Mouse (Mus musculus): ENCODE data around the gene Megf6.

The Megf6 gene

GRCm38 (mm10) chr4:154217711-154218350 lies 47.3 kb downstream of the Megf6 start:
- peak; percentile 68 for DNase-seq

GRCm38 (mm10) chr4:154222773-154223172 lies 52.2 kb downstream of the Megf6 start:
- no peak for DNase-seq

DNA sequence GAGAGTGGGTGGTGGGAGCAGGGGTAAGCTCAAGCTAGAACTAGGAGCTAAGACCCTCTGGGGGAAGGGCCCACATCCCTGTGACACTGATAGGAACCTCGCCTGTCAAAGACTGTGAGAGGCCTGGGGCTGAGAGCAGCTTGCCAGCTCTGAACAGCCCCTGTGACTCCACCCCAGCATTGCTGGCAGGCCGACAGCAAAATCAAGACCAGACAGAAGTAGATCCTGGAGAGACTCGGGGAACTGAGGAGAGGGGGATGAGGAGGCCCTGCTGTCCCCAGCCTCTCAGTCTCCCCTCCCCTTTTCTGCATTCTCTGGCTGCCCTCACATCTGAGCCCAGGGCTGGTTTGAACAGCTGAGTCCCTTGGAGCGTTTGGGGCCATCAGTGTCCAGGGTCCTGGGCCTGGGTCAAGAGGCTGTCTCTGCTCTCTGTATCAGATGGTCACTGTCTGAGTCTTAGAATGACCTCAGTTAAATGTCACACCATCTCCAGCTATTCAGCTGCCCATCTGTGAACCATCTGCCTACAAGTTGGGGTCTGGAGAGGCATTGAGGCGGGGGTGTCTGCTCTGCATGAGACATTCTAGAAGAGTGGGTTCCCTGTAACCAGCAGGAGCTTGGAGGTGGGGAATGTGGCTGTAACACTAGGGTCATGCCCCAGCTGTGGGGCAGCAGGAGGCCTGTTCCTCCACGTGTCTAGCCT lies 53.9 kb downstream of the Megf6 start:
- DNase-seq, result no peak

DNA sequence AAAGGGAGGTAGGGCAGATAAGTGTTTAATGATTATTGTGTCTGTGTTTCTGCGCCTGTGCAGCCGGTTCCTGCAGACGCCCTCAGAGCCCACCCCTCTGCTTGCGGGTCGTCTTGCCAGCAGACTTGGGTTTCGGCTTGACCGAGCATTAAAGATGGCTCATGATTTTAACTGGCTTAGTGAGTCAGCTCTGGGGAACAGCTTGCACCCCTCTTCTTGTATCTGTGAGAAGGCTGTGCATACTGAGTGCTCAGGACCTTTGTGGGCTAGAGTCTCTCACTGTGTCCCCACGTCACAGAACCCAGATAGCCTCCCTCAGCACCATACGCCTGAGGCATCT lies 54.4 kb downstream of the Megf6 start:
- no peak for DNase-seq

- no peak for DNase-seq
Measured at GRCm38 (mm10) chr4:154226678-154227077, 56.1 kb downstream of the Megf6 start.

- no peak for DNase-seq
Measured at GRCm38 (mm10) chr4:154228336-154228735, 57.8 kb downstream of the Megf6 start.

DNA sequence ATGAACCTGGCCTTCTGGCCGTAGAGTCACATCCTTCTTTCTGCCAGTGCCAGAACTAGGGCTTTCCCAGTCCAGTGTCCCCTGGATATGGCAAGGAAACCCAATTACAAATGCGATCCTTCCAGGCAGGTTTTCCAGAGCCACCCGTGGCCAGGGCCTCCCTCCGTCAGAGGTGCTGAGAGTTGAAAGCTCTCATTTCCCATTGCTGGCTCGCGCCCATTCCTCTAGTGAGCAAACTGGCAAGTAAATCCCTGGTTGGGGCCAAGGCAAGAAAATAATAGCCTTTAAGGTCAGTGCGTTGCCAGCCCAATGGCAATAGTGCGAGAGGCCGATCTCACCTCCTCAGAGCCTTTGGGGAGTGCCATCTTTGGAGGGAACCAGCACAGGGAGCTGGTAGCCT lies 59.0 kb downstream of the Megf6 start:
- no peak for DNase-seq

- no peak for DNase-seq
Measured at GRCm38 (mm10) chr4:154231380-154231779, 60.9 kb downstream of the Megf6 start.

DNA sequence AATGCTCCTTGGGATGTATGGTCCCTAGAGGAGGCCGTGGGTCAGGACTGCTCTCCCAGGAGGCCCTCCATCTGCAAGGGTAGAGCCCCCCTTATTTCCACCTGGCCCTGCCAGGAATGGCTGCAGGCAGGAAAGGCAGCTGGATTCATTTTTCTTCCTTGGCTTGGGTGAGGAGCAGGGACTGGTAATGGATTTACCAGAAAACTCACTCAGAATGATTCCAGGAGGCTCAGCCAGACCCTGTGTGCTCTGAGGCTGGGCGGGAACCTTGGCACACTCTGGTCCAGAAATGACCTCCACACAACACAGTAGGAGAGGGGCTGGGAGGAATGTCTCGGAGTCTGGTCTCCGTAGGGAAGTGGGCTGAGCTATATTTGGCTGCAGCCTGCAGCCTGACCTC lies 61.8 kb downstream of the Megf6 start:
- DNase-seq, result no peak

DNA sequence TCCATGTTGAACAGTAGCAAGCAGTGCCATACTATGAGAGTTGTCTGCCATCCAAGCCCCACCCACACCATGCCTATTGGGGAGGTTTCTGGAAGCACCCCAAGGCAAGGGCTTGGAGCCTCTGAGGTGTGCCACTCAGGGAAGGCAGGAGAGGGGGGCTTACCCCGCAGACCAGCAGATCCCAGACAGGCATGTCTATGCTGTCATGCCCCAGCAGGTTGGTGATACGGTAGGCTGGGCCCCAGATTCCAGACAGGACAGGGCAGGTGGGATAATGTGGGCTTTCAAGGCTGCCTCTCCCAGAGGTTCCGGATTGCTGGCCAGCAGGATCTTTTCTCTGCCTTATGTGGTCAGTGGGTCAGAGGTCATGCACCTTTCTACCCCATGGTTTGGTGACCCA lies 65.5 kb downstream of the Megf6 start:
- no peak for DNase-seq

DNA sequence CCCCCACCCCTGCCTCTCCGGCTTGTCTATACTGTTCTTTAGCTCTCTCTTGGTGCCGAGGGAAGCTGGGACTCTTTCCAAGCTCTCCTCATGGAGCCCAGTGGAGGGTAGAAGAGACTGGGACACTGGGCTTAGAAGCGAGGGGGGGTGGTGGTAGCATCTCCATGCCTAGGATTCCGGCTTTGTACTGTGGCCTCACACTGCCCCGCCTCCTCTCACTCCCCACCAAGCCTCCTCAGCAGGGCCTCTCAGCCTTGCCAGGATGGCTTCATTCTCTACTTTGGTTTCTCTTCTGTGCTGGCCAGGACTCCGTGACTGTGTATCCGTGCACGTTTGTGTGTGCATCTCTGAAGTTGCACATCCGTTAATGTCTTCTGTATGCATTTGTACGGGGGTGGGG lies 66.4 kb downstream of the Megf6 start:
- no peak for DNase-seq

GRCm38 (mm10) chr4:154237306-154237705 lies 66.8 kb downstream of the Megf6 start:
- DNase-seq, result no peak

- DNase-seq, result no peak
Measured at GRCm38 (mm10) chr4:154239199-154239598, 68.7 kb downstream of the Megf6 start.

- no peak for DNase-seq
Measured at GRCm38 (mm10) chr4:154240608-154241007, 70.1 kb downstream of the Megf6 start.

GRCm38 (mm10) chr4:154245342-154245741 lies 74.8 kb downstream of the Megf6 start:
- DNase-seq, result no peak

- peak; percentile 39 for DNase-seq
Measured at GRCm38 (mm10) chr4:154246115-154247040, 75.8 kb downstream of the Megf6 start.

- no peak for DNase-seq
Measured at GRCm38 (mm10) chr4:154247207-154248091, 76.9 kb downstream of the Megf6 start.

- DNase-seq, result no peak
Measured at GRCm38 (mm10) chr4:154248092-154248805, 77.7 kb downstream of the Megf6 start.

- no peak for DNase-seq
Measured at GRCm38 (mm10) chr4:154249316-154249715, 78.8 kb downstream of the Megf6 start.

- DNase-seq, result no peak
Measured at GRCm38 (mm10) chr4:154252537-154253255, 82.2 kb downstream of the Megf6 start.

DNA sequence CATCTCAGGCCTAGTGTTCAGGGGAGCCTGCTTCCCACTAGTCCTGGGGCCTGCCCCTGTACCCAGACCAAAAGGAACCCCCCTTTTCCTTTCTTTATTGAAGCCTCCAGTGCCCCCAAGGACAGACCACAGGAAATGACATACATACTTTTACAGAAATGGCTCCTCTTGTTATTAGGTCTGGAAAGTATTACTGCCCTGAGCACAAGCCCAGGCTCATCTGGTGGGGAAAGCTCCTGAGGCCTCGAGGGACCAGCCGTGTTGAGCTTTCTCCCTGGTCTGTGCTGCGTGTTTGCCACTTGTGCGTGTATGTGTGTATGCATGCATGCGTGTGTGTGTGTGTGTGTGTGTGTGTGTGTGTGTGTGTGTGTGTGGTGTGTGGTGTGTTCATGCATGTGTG lies 90.2 kb downstream of the Megf6 start:
- DNase-seq, result no peak

Data from cerebellum, adult 9-11 months (tissue).